ENCODE assay signal across 8 mouse cellular contexts in genomic region chr17:31853448-31854188, GRCm38 (mm10). TPM values are rescaled to one million over a fixed set of nuclear protein-coding genes. Genes with fewer than 3 reads are reported as not detected.
DNase-seq lines count a peak whose midpoint lies in the region; ATAC-seq and TF ChIP-seq lines count a peak whose summit lies in the region.

No protein-coding gene starts in this region.

- peak overlapping the region; percentile 50 for H3K9ac ChIP-seq in forebrain, embryonic 13.5 days
- H3K9ac ChIP-seq in limb, embryonic 11.5 days (ENCODE audit: low read length), result no peak overlapping the region
- no peak overlapping the region for H3K9ac ChIP-seq in neural tube, embryonic 14.5 days (replicated peaks; ENCODE audit: low read depth, low read length)

- peak overlapping the region; percentile 37; the same call in 1 of the 2 replicates for H3K4me3 ChIP-seq in layer of hippocampus, adult 2 months
- H3K4me3 ChIP-seq in forebrain, embryonic 13.5 days, result peak overlapping the region; percentile 88
- H3K4me3 ChIP-seq in limb, embryonic 11.5 days (ENCODE audit: low read depth, low read length), result no peak overlapping the region
- peak overlapping the region; percentile 70; the same call in 1 of the 2 replicates for H3K4me3 ChIP-seq in neural tube, embryonic 14.5 days (ENCODE audit: low read depth, low read length)

- H3K4me1 ChIP-seq in forebrain, embryonic 13.5 days, result peaks cover 34% of the 10 kb centered on the region
- peaks cover 16% of the 10 kb centered on the region for H3K4me1 ChIP-seq in limb, embryonic 11.5 days (ENCODE audit: control insufficient read depth, insufficient read depth, low read length)
- H3K4me1 ChIP-seq in neural tube, embryonic 14.5 days (ENCODE audit: control insufficient read depth, insufficient read depth, low read length), result peaks cover 18% of the 10 kb centered on the region; the same call in 1 of the 2 replicates

- WGBS in forebrain, embryonic 13.5 days, result 78% methylated on average over 17 of the region's 17 CpGs
- 75% methylated on average over 17 of the region's 17 CpGs for WGBS in limb, embryonic 11.5 days
- 70% methylated on average over 17 of the region's 17 CpGs for WGBS in neural tube, embryonic 14.5 days

- H3K27ac ChIP-seq in layer of hippocampus, adult 2 months, result peak overlapping the region; percentile 52; the same call in 1 of the 2 replicates
- H3K27ac ChIP-seq in forebrain, embryonic 13.5 days, result no peak overlapping the region
- H3K27ac ChIP-seq in limb, embryonic 11.5 days (replicated peaks; ENCODE audit: low read depth, low read length), result no peak overlapping the region
- no peak overlapping the region for H3K27ac ChIP-seq in neural tube, embryonic 14.5 days (ENCODE audit: low read depth, low read length)

- ATAC-seq in forebrain, embryonic 13.5 days, result no peak
- no peak for ATAC-seq in limb, embryonic 11.5 days (ENCODE audit: insufficient number of reproducible peaks, low FRiP score, low TSS enrichment, low read depth)
- ATAC-seq in neural tube, embryonic 14.5 days (ENCODE audit: low read depth), result no peak

- no peak for TF ChIP-seq CTCF in layer of hippocampus, adult 2 months (conservative IDR thresholded peaks at IDR 0.05)

- H3K4me2 ChIP-seq in forebrain, embryonic 13.5 days, result peak overlapping the region; percentile 78
- peak overlapping the region; percentile 7; the same call in 1 of the 2 replicates for H3K4me2 ChIP-seq in limb, embryonic 11.5 days (ENCODE audit: low read depth, severe bottlenecking)
- peak overlapping the region; percentile 61 for H3K4me2 ChIP-seq in neural tube, embryonic 14.5 days (ENCODE audit: low read depth, low read length)

- no peak for DNase-seq in layer of hippocampus, adult 2 months (ENCODE audit: low spot score in 2 of 2)
- no peak for DNase-seq in layer of hippocampus, adult 8-10 months (ENCODE audit: low spot score in 2 of 2)
- DNase-seq in limb, embryonic 11.5 days (ENCODE audit: low spot score), result no peak
- DNase-seq in left cerebral cortex, adult 11 months (ENCODE audit: low spot score), result no peak
- DNase-seq in left cerebral cortex, adult 18-20 months (ENCODE audit: low spot score in 2 of 2), result no peak
- DNase-seq in layer of hippocampus, adult 18-20 months (ENCODE audit: low spot score in 2 of 2), result no peak

- no peaks in the 10 kb centered on the region for H3K27me3 ChIP-seq in forebrain, embryonic 13.5 days
- H3K27me3 ChIP-seq in limb, embryonic 11.5 days (ENCODE audit: control insufficient read depth, insufficient read depth, low read length), result no peaks in the 10 kb centered on the region
- H3K27me3 ChIP-seq in neural tube, embryonic 14.5 days (ENCODE audit: control insufficient read depth, insufficient read depth, low read length), result no peaks in the 10 kb centered on the region

- H3K9me3 ChIP-seq in forebrain, embryonic 13.5 days (replicated peaks), result no peaks in the 10 kb centered on the region
- H3K9me3 ChIP-seq in limb, embryonic 11.5 days (ENCODE audit: control insufficient read depth, low read length), result no peaks in the 10 kb centered on the region
- H3K9me3 ChIP-seq in neural tube, embryonic 14.5 days (ENCODE audit: control insufficient read depth, low read length), result no peaks in the 10 kb centered on the region

- H3K36me3 ChIP-seq in forebrain, embryonic 13.5 days (ENCODE audit: poor library complexity, severe bottlenecking), result peaks cover 33% of the 10 kb centered on the region
- peaks cover 6% of the 10 kb centered on the region; the same call in 1 of the 2 replicates for H3K36me3 ChIP-seq in limb, embryonic 11.5 days (ENCODE audit: control insufficient read depth, insufficient read depth, low read length)
- peaks cover 24% of the 10 kb centered on the region for H3K36me3 ChIP-seq in neural tube, embryonic 14.5 days (ENCODE audit: control insufficient read depth, insufficient read depth, low read length)

RNA-seq across cellular contexts. Expression of gene Sik1, which starts 2.0 kb away (rescaled TPM):
- 10 to 100 TPM; 12.4 to 15.4 TPM for total RNA-seq in layer of hippocampus, adult 2 months (2021)
- total RNA-seq in layer of hippocampus, adult 8-10 months (2022), result 10 to 100 TPM; 13.2 to 22.2 (median 15.4) TPM
- 13.5 and 13.8 TPM in 2 replicates for polyA plus RNA-seq in forebrain, embryonic 13.5 days (2015; fragmentation: Nextera tagmentation; extraction: Ambion mirVana)
- polyA plus RNA-seq in limb, embryonic 11.5 days (2014; fragmentation: Nextera tagmentation; extraction: Ambion mirVana), result 12.2 and 12.6 TPM in 2 replicates
- polyA plus RNA-seq in neural tube, embryonic 14.5 days (2014; fragmentation: Nextera tagmentation; extraction: Ambion mirVana), result 18.6 and 19.6 TPM in 2 replicates
- 10 to 100 TPM; 28.3 to 37.8 TPM for total RNA-seq in left cerebral cortex, adult 18-20 months (2021)
- total RNA-seq in layer of hippocampus, adult 18-20 months (2021), result 10 to 100 TPM; 17.0 to 20.1 TPM

Comparison
In these comparisons a context has a peak if more than half of its experiments do, and no peak if none do; other contexts are left out.
1. H3K4me2 ChIP-seq: peak in every context shown above with its lines; median percentile 78 in forebrain, embryonic 13.5 days; 61 in neural tube, embryonic 14.5 days; 7 in limb, embryonic 11.5 days.